ENCODE assay signal across 21 mouse cellular contexts in the genomic region with DNA sequence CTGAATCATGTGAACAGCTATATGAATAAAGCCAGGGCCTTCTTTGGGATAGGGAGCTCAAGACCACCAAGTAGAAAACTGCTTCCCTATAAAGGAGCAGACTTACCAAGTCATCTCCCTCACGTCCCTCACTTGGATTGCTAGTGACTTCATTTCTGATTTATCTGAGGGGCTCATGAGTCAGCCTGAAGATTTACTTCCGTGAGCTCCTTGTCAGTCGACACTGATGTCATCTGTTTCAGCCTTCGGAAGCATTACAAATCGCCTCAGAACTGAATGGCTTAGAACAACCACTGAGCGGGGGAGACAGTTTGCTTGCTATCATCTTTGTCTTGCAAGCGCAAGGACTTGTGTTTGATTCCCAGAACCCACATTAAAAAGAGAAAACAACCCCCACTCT.
DNase-seq lines count a peak whose midpoint lies in the region; ATAC-seq lines count a peak whose summit lies in the region.
"Had no signal": no experiment of that assay in that cellular context is flagged by ENCODE, and none has a peak within 500 bp of the region (broad histone marks: within the 10 kb centered on the region; RNA-seq: fewer than 3 reads in every experiment).

No protein-coding gene starts in this region.

- H3K4me2 ChIP-seq in midbrain, embryonic 14.5 days (ENCODE audit: low read length), result no peak overlapping the region
- H3K4me2 ChIP-seq: embryonic facial prominence, embryonic 12.5 days; hindbrain, embryonic 15.5 days; limb, embryonic 13.5 days; liver, embryonic 15.5 days; midbrain, embryonic 15.5 days; neural tube, embryonic 13.5 days had no signal

- H3K9ac ChIP-seq in midbrain, embryonic 14.5 days (replicated peaks; ENCODE audit: low read length), result no peak overlapping the region
- H3K9ac ChIP-seq: embryonic facial prominence, embryonic 12.5 days; hindbrain, embryonic 15.5 days; limb, embryonic 13.5 days; liver, embryonic 15.5 days; midbrain, embryonic 15.5 days; neural tube, embryonic 13.5 days had no signal

- WGBS in heart, embryonic 10.5 days, result 33% methylated on average over 7 of the region's 7 CpGs
- 59% methylated on average over 7 of the region's 7 CpGs for WGBS in midbrain, embryonic 10.5 days
- WGBS in midbrain, embryonic 14.5 days, result 17% methylated on average over 7 of the region's 7 CpGs

- no peaks in the 10 kb centered on the region for H3K27me3 ChIP-seq in heart, embryonic 10.5 days (ENCODE audit: insufficient read depth, poor library complexity, severe bottlenecking)
- H3K27me3 ChIP-seq in midbrain, embryonic 10.5 days (ENCODE audit: low read depth, poor library complexity, severe bottlenecking), result no peaks in the 10 kb centered on the region
- no peaks in the 10 kb centered on the region for H3K27me3 ChIP-seq in midbrain, embryonic 14.5 days (ENCODE audit: control insufficient read depth, insufficient read depth, low read length)
- H3K27me3 ChIP-seq: embryonic facial prominence, embryonic 12.5 days; hindbrain, embryonic 15.5 days; limb, embryonic 13.5 days; liver, embryonic 15.5 days; midbrain, embryonic 15.5 days; neural tube, embryonic 13.5 days had no signal

- 0 out of 2 replicates have a peak overlapping the region, but pooled peaks have one; percentile 56 for H3K27ac ChIP-seq in heart, embryonic 10.5 days
- H3K27ac ChIP-seq in midbrain, embryonic 10.5 days (replicated peaks), result peak overlapping the region; percentile 71
- H3K27ac ChIP-seq in midbrain, embryonic 14.5 days (replicated peaks; ENCODE audit: low read depth, low read length), result no peak overlapping the region
- H3K27ac ChIP-seq: embryonic facial prominence, embryonic 12.5 days; hindbrain, embryonic 15.5 days; limb, embryonic 13.5 days; liver, embryonic 15.5 days; midbrain, embryonic 15.5 days; neural tube, embryonic 13.5 days had no signal

- ATAC-seq in midbrain, embryonic 14.5 days (ENCODE audit: low FRiP score, low TSS enrichment), result no peak
- ATAC-seq: midbrain, embryonic 15.5 days had no signal

- H3K4me1 ChIP-seq in heart, embryonic 10.5 days, result peaks cover 22% of the 10 kb centered on the region
- H3K4me1 ChIP-seq in midbrain, embryonic 10.5 days, result peaks cover 18% of the 10 kb centered on the region
- no peaks in the 10 kb centered on the region for H3K4me1 ChIP-seq in midbrain, embryonic 14.5 days (ENCODE audit: control insufficient read depth, insufficient read depth, low read length)
- H3K4me1 ChIP-seq: embryonic facial prominence, embryonic 12.5 days; hindbrain, embryonic 15.5 days; limb, embryonic 13.5 days; liver, embryonic 15.5 days; midbrain, embryonic 15.5 days; neural tube, embryonic 13.5 days had no signal

- no peaks in the 10 kb centered on the region for H3K36me3 ChIP-seq in heart, embryonic 10.5 days
- no peaks in the 10 kb centered on the region for H3K36me3 ChIP-seq in midbrain, embryonic 10.5 days
- H3K36me3 ChIP-seq in midbrain, embryonic 14.5 days (ENCODE audit: control insufficient read depth, insufficient read depth, low read length), result no peaks in the 10 kb centered on the region
- H3K36me3 ChIP-seq: embryonic facial prominence, embryonic 12.5 days; hindbrain, embryonic 15.5 days; limb, embryonic 13.5 days; liver, embryonic 15.5 days; midbrain, embryonic 15.5 days; neural tube, embryonic 13.5 days had no signal

- DNase-seq in adrenal gland, adult 2 months, result peak; percentile 68
- DNase-seq in adrenal gland, postnatal 4 days (ENCODE audit: low spot score in 2 of 2), result no peak
- DNase-seq in heart, embryonic 10.5 days (ENCODE audit: low spot score), result no peak
- DNase-seq in heart, adult 18-20 months, result no peak
- no peak for DNase-seq in midbrain, embryonic 10.5 days (ENCODE audit: low spot score)
- no peak for DNase-seq in midbrain, embryonic 14.5 days
- DNase-seq in embryo, embryonic 11 days, result peak; percentile 29
- no peak for DNase-seq in right cerebral cortex, adult 2 months (ENCODE audit: low spot score in 2 of 2)
- DNase-seq: cerebellum, postnatal 10 days; gastrocnemius, postnatal 14 days; kidney, adult 18-20 months; kidney, postnatal 14 days; lung, postnatal 36 days; right cerebral cortex, postnatal 4 days; thymus, postnatal 4 days had no signal

- H3K9me3 ChIP-seq in heart, embryonic 10.5 days, result no peaks in the 10 kb centered on the region
- H3K9me3 ChIP-seq in midbrain, embryonic 10.5 days (replicated peaks), result no peaks in the 10 kb centered on the region
- H3K9me3 ChIP-seq in midbrain, embryonic 14.5 days (ENCODE audit: control insufficient read depth, low read length), result no peaks in the 10 kb centered on the region
- H3K9me3 ChIP-seq: embryonic facial prominence, embryonic 12.5 days; hindbrain, embryonic 15.5 days; limb, embryonic 13.5 days; liver, embryonic 15.5 days; midbrain, embryonic 15.5 days; neural tube, embryonic 13.5 days had no signal

- no peak overlapping the region for H3K4me3 ChIP-seq in heart, embryonic 10.5 days
- no peak overlapping the region for H3K4me3 ChIP-seq in midbrain, embryonic 10.5 days
- no peak overlapping the region for H3K4me3 ChIP-seq in midbrain, embryonic 14.5 days (replicated peaks; ENCODE audit: low read depth, low read length)
- H3K4me3 ChIP-seq: embryonic facial prominence, embryonic 12.5 days; hindbrain, embryonic 15.5 days; limb, embryonic 13.5 days; liver, embryonic 15.5 days; midbrain, embryonic 15.5 days; neural tube, embryonic 13.5 days had no signal

Comparison
In these comparisons a context has a peak if more than half of its experiments do, and no peak if none do; other contexts are left out.
1. DNase-seq: peak in adrenal gland, adult 2 months (single experiment) and embryo, embryonic 11 days (single experiment); none in adrenal gland, postnatal 4 days (0 of 2), heart, embryonic 10.5 days (single experiment), heart, adult 18-20 months (0 of 2), midbrain, embryonic 10.5 days (single experiment), midbrain, embryonic 14.5 days (single experiment) and right cerebral cortex, adult 2 months (0 of 2).